Mouse (Mus musculus): ENCODE measurements around the gene 2410015M20Rik. TPM values are rescaled to one million over a fixed set of nuclear protein-coding genes. Genes with fewer than 3 reads are reported as not detected.
"Not testable (repeated sequence)": the region's sequence is repeated elsewhere in the genome, so short reads cannot be mapped to it uniquely, and the experiment has no call there.

2410015M20Rik gene
- 100 to 1,000 TPM; 272 to 317 TPM for polyA plus RNA-seq (2017; shearing (Covaris generic))

DNA sequence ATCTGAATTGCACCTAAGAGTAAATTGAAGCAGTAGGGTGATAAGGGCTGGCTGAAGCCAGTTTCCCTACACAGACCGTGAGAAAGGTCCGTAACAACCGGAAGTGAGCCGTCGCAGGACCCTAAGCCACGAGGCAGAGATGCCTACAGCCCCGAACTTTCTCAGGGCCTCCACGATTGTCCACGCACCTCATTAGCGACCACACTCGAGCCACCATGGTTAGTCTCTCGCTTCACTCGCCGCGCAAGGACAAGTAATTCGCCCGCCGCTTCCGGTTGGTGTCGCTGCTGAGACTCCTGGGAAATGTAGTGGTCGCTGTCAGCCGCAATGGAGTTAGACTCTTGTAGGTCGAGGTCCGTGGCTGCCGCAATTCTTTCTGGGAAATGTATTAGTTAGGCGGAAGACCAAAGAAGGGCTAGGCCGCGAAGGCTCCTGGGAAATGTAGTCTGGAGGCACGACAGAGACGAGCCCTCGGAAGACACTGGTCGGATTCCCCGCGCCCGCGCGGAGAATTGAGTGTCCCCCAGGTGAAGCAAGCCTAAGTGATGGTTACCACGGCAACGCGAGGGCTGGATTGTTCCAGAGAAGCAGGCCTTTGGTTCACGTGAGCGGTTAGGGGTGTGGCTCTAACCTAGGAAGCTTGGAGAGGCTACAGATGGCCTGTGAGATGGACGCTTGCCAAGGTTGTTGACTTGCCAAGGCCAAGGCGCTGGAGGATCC is at the start of gene 2410015M20Rik:
Gene 2410015M20Rik (minus strand): TSS at position 320 of the 720 bp plus-strand sequence.
- peak; percentile 84 for ATAC-seq

DNA sequence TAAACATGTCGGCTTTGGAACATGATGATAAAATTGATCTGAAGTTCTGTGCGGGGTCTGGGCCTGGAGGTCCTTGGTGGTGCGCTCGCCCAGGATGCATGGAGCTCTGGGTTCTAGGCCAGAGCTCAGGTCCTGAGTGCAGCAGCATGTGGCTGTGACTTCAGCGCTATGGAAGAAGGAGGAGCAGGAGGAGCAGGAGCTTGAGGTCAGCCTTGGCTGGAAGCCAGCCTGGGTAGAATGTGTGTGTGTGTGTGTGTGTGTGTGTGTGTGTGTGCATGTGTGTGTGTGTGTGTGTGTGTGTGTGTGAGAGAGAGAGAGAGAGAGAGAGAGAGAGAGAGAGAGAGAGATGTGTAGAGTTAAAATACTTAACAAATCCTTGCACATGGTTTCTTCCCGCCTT is 46.6 kb upstream of the 2410015M20Rik start:
- ATAC-seq: no peak

DNA sequence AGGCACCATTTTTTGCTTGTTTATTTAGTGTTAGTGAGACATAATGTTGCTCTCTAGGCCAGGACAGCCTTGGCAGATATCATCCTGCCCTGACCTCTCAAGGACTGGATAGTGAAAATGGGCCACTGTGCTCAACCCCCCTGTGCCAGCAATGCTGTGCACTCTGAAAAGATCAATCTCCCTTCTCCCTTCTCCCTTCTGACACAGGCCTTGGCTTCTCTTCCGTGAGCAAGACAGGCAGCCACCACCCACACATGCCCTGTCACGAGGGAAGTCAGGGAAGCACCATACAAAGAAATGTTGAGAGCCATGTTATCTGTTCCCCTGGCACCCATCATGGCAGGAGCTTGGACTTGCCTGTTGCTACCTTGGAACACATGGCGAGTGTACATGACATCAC is 45.7 kb upstream of the 2410015M20Rik start:
- no peak for ATAC-seq

DNA sequence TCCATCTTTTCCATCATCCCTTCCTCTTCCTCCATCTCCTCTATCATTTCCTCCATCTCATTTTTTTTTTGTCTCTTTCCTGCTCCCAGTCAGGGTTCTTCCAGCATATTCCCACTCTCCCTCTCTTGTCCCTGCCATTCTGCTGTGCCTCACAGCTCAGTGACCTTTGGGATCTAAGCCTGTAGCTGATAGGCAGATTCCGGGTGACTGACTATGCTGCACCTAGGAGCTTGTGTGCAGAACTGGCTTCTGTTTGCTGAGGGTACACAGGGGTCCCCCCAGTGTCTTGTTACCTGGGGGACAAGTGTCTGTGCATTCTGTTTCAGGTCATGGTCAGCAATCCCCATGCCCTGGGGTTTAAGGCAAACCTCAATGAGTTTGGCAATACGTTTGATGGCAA is 45.2 kb upstream of the 2410015M20Rik start:
- ATAC-seq: no peak

DNA sequence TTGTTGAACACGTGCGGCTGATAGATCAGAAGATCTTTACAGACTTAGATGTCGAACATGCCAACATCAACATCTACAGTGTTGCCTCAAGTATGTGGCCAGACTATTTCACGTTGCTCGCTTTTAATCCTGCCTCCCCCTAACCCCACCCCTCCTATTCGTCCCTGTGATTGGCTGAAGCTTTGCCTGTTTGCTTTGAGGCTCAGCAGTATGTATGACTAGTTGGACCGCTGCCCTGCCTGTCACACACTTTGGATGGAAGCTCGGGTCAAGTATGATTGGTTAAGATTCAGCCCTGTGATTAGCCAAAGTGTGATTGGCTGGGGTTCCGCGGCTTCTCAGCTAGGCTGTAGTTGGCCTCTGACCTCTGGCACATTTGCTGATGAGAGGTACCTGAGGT is 42.2 kb upstream of the 2410015M20Rik start:
- no peak for ATAC-seq

DNA sequence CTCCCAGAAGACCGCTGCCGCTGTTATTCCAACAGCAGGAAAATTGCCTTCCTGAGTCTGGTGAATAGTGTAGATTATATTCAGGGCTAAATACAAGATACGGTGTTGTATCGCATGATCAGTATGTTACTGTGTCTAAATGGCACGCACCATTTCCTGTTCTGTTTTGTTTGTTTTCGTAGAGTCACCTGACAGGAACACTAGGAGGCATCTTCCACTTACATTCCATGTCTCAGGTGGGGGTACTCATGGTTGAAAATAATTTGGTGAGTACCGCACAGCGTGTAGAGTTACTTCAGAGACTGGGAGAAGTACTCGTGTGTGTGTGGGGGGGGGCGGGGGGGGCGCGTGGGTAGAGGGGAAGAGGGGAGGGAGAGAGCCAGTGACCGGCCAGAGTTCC is 38.0 kb upstream of the 2410015M20Rik start:
- no peak for ATAC-seq

DNA sequence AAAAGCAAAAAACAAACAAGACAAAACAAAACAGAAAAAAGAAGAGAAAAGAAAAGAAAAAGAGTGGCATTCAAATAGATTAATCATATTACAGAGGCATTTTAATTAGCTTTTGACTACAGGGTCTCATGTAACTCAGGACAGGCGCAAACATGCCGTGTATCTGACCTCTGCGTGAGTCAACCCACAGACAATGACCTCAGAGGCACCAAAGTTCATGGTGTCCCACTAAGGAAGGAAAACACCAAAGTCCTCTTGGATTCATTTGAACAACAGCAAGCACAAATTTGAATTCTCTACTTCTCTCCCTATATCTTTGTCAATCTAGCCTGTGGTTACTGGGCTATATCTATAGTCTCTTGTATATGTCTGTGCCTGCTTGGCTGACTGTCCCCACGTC is 33.7 kb upstream of the 2410015M20Rik start:
- ATAC-seq: no peak

DNA sequence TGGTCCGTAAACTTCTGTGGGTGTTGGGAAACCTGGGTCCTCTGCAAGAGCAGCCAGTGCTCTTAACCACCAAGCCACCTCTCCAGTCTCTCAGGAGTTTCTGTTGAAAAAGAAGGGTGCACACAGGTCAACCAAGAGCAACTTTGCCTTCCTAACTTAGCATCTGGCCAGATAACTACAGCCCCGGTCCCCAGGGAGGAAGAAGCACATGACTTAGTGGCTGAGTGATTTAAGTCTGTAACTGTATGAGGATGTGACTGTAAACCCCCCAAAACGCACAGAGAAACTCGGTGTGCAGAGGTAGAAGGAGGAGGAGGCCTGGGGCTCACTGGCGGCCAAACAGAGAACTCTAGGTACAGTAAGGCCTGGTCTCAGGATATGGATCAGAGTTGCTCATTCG is 24.5 kb upstream of the 2410015M20Rik start:
- ATAC-seq: no peak

DNA sequence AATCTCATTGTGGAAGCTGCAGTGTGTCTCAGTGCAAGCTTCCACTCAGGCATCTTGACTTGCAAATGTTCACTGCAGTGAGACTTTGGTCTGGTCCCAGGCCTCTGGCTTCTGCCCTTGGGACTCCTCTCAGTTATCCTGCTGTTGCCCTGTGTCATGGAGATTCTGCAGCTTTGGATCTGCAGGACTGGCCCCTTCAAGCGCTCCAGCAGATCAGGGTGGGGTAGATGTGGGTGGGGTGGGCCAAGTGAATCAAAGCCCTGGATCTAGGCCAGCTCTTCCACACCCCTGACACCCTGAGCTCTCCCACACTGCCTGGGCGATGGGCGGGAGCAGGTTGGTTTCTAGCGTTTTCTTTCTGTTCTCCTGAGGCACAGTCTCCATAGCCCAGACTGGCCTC is 22.2 kb upstream of the 2410015M20Rik start:
- ATAC-seq: no peak

DNA sequence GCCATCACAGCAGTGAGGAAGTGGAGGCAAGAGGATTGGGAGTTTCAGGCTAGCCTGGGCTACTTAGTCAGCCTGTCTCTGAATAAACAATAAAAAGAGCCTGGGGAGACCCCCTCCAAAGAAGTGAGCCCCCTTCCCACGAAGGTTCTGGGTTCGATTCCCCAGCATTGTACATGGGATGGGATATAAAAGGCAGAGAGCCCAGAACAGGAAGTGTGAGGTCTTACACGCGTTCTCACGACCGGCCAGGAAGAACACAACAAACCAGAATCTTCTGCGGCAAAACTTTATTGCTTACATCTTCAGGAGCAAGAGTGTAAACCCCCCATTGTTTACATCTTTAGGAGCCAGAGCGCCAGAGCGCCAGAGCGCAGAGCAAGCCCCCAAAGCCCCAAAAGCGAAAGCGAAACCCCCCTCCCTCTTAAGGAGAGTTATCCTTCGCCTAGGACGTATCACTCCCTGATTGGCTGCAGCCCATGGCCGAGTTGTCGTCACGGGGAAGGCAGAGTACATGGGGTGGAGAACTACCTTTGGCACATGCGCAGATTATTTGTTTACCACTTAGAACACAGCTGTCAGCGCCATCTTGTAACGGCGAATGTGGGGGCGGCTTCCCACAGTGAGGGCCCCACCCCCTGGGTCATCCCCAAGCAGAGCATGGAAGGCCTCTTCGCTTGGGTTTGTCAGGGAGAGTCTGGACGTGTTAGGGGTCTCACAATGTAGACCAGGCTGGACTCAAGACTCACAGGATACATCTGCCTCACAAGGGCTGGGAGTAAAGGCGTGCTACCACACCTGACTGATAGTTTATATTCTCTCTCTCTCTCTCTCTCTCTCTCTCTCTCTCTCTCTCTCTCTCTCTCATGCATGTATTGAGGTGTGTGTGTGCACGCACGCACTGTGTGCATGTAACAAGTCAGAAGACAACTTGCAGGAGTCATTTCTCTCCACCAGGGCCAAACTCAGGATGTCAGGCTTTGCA is 20.5 kb upstream of the 2410015M20Rik start:
- not testable (repeated sequence) for ATAC-seq

DNA sequence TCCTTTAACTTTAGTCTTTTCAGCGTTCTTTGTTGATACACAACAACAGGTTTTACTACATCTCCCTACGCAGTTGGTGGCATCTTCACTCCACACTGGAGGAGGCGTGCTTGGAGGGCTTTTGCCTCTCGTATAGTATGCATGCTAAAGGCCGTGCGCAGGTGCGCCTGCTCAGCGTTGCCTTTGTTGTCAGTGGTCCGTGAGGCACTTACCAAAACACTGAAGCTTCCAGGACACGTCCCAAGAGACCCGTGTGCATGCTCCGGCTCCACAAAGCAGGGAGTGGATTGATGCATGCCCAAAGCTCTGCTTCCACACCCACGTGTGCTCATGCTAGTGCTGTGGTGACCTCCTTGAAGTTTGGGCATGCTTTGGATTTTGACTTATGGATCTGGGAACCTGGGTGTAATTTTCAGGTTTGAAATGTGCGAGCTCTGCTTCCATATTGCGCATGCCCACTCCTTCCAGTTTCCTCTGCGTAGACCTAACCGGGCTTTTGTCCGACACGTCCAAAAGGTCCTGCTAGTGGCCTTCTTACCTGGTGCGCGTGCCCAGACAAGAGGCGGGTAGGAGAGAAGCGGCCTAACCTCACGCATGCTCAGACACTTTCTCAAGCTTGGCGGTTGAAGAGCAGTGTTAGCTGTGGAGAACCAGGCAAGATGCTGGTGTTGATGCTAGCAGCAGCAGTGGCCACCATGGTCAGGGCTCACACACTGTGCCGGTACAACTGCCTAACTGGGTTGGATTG is 18.1 kb upstream of the 2410015M20Rik start, which contains the start of gene Catsperd:
Gene Catsperd (plus strand): TSS at position 614 of the 748 bp plus-strand sequence.
- no peak for ATAC-seq

DNA sequence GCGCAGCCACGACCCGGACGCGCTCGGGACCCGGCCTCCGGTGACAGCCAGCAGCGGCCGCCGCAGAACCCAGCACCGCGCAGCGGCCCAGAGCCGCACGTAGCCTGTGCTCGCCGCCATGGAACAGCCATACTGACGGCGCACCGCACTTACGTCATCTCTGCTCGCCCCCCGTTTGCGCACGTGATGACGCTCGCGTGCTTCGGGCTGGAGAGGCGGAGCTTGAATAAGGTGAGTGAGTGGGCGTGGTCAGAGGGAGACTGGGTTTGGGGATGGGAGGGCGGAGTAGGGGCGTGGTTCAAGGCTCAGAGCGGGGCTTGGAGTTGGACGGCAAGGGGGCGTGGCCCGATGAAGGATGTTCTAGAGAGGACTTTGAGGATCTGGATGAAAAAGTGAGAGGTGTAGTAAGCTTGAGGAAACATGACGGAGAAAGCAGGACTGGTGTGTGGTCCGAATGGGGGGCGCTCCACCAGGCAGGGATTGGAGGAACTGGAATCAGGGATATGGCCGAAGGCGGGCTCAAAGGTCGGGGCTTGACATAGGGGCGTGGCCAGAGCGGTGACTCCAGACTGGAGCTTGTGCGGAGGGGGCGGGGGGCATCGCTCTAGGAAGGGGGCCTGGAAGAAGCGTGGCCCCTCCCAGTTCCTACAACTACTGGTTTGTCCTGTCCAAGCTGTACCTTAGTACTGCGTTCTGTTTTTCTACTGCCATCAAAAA is 17.3 kb upstream of the 2410015M20Rik start, which contains the start of gene Lonp1:
Gene Lonp1 (minus strand): TSS at position 134 of the 717 bp plus-strand sequence.
- peak; percentile 94 for ATAC-seq

DNA sequence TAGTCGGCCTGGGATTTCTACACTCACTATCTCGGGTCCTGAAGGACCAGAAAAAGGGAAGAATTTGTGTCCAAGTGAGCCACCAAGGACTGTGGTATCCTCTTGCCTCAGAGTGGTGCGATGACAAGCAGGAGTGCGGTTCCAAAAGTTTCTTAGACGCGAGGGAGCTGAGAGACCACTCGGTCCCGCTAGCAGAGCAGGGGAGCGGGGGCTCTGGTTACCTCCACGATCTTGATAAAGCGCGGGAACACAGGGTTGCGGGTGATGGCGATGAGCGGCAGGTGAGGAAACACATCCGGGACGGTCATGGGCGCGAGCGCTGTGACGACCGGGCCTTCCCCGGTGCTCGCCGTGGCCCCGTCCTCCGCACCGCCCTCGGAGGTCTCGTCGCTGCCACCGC is 16.7 kb upstream of the 2410015M20Rik start:
- peak; percentile 6 for ATAC-seq

DNA sequence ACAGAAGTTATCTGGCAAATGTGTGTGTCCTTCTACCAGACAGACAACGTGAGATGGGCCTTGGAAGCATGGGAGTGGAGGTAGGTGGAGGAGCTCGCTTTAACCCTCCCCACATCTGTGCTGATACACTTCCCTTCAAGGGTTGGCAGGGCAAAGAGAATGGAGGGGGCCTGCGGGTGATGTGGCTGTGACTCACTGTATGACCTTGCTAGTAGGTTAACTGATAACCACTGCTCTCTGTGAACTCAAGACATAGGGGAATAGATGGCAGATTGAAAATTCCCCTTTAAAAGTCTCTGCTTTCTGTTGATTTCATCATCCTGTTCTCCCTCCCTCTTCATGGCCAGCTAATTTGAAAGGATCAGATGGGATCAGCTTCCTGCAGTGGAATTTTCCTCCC is 15.9 kb upstream of the 2410015M20Rik start:
- ATAC-seq: no peak

DNA sequence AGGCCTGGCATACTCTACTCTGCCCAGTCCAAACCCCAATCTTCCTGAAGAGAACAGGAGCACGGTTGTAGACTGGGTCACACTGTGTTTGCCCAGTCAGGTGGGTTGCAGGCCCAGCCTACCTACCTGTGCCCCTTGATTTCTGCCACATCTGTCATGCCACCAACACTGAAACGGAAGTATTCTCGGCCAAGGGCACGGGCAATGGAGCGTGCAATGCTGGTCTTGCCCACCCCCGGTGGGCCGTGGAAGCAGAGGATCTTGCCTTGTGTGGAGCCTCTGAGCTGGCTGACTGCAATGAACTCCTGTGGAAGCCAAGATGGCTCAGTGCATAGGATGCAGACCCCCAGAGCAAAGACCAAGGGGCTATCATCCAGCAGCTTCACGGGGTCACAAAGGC is 8.1 kb upstream of the 2410015M20Rik start:
- no peak for ATAC-seq

DNA sequence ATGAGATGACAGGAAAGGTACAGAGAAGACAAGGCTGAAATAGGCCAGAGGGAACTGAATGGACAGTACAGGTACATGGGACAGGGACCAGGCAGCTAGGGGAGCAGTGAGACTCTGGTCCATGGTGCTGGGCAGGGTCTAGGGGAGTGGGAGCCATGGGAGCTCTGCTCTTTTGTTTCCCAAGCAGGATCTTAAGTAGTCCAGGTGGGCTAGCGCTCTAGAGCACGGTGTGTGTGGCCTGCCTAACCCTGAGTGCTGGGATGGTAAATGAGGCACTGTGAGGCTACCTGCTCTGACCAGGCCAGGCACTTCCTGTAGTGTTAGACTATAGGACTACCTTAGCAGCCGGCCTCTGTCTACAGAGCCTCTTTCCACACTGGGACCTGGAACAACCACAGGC is 7.2 kb upstream of the 2410015M20Rik start:
- no peak for ATAC-seq

DNA sequence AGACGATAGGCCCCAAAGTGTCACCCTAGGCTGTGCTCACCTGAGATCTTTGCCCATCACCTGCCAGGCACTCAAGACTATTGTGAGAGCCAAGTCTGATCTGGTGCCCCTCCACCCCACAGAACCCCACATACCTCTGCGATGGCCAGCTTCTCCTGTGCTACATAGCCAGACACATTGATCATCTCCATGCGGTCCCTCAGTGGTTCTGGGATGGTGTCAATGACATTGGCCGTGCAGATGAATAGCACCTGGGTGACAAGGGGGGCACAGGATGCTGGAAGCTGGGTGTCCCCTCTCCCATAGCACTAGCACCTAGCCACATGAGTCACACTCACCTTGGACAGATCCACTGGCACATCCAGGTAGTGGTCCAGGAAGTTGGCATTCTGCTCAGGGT is 6.2 kb upstream of the 2410015M20Rik start:
- ATAC-seq: no peak

DNA sequence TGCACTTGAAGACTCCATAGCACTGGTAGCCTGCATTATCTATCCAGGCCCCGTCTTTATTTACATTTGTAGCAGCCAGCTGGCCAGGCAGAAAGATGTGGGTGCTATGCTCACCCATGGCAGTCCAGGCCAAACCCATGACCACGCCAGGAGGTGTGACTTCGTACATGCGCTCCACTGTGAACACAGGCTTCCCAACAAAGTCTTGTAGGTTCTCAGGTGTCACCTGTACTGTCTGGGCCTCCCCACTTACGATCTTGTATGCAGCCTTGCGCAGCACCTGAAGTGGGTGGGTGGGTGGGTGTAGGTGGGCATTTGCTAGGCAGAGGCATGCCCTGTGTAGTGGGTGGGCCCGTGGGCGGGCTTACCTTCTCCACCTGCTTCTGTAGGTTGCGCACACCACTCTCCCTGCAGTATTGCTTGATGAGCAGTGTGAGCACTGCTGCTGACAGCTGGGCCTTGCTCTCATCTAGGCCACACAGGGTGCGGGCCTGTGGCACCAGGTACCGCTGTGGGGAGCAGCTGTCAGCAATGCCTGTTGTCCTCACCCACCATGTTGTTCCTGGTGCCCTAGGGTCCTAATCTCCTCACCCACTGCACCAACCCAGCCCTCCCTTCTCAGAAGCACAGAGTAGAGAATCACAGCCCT is 5.7 kb upstream of the 2410015M20Rik start:
- no peak for ATAC-seq

DNA sequence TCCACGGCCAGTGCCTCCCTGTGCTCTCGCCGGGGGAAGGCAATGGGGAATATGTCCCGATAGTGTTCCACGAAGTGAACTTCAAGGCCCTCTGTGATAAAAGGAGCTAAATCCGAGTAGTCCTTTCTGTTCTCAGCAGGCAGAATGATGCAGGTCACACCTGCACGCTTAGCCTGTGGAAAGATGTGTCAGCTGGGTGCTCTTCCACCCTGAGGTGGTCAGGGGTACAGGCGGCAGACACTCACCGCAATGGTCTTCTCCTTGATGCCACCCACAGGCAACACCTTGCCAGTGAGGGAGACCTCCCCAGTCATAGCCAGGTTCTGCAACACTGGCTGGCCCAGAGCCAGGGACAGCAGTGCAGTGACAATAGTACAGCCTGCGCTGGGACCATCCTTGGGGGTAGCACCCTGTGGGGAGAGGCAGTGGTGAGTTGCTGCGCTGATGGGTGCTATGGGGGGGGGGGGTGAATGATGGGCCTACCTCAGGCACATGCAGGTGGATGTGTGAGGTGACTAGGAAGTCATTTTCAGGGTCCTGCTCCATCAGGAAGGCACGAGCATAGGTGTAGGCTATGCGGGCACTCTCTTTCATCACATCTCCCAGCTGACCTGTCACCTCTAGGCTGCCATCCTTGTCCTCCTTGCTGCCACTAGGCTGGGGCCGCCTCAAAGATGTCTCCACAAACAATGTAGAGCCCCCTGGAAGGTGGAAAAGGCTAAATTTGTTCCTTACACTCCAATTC is 5.0 kb upstream of the 2410015M20Rik start:
- no peak for ATAC-seq

DNA sequence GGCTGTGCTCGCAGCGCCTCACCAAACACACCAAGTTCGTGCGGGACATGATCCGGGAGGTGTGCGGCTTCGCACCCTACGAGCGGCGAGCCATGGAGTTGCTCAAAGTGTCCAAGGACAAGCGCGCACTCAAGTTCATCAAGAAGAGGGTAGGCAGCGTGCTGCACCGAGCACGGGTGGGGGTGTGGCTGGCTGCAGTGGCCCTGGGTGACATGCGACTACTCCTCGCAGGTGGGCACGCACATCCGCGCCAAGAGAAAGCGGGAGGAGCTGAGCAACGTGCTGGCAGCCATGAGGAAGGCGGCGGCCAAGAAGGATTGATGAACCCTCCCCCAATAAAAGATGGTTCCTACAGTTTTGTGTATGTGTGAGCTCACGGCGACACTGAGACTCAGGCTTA is 4.3 kb upstream of the 2410015M20Rik start:
- not testable (repeated sequence) for ATAC-seq

All from activated CD4-positive, CD25-positive, alpha-beta regulatory T cell, adult 4 months (primary cell).